Mouse (Mus musculus) liver, embryonic 12.5 days (tissue): ENCODE data around the gene Gsap. TPM values are rescaled to one million over a fixed set of nuclear protein-coding genes. Genes with fewer than 3 reads are reported as not detected.
"Not testable (repeated sequence)": the region's sequence is repeated elsewhere in the genome, so short reads cannot be mapped to it uniquely, and the experiment has no call there.

Experiments used
- ATAC-seq: fragments of 200-750 bp; cut with Nextera tagmentation; 2 replicates; pipeline ENCODE4 v1.8.0; 2017; ENCODE audit warnings: moderate number of reproducible peaks, mild to moderate bottlenecking, moderate library complexity
- H3K27ac ChIP-seq: fragments of 300-500 bp; sonication (generic); 2 replicates; pipeline ENCODE4 v1.5.1; 2016; ENCODE audit warnings: mild to moderate bottlenecking
- H3K27me3 ChIP-seq: fragments of 300-500 bp; sonication (generic); replicated peaks from 2 replicates; pipeline ENCODE4 v1.6.1; 2016; ENCODE audit warnings: mild to moderate bottlenecking, moderate library complexity
- H3K36me3 ChIP-seq: fragments of 300-500 bp; sonication (generic); 2 replicates; pipeline ENCODE4 v1.6.1; 2016; ENCODE audit warnings: mild to moderate bottlenecking, moderate library complexity
- H3K4me1 ChIP-seq: fragments of 300-500 bp; sonication (generic); 2 replicates; pipeline ENCODE4 v1.6.1; 2016
- H3K4me2 ChIP-seq: fragments of 300-500 bp; sonication (generic); 2 replicates; pipeline ENCODE4 v1.6.1; 2016; ENCODE audit warnings: mild to moderate bottlenecking, moderate library complexity
- H3K4me3 ChIP-seq: fragments of 300-500 bp; sonication (generic); 2 replicates; pipeline ENCODE4 v1.5.1; 2016; ENCODE audit warnings: mild to moderate bottlenecking, moderate library complexity
- H3K9ac ChIP-seq: fragments of 300-500 bp; sonication (generic); 2 replicates; pipeline ENCODE4 v1.6.1; 2016; ENCODE audit warnings: mild to moderate bottlenecking, moderate library complexity
- H3K9me3 ChIP-seq: fragments of 300-500 bp; sonication (generic); replicated peaks from 2 replicates; pipeline ENCODE4 v1.6.1; 2016; ENCODE audit warnings: mild to moderate bottlenecking, moderate library complexity
- WGBS: fragments of 180-500 bp; shearing (Covaris S2); methylation state at CpG from one replicate; pipeline ENCODE4 v1.1.7; 2016; ENCODE audit not compliant: insufficient replicate concordance; 5-methylcytosine and 5-hydroxymethylcytosine counted together
- polyA plus RNA-seq: library from polyadenylated mRNA; unstranded; fragments of >200 nt; fragmentation: Nextera tagmentation; extraction: Ambion mirVana; gene quantifications from 2 replicates; pipeline ENCODE4 v1.2.1, GENCODE M21; 2016

Gene Gsap
- polyA plus RNA-seq, 1 experiment from 2014 or later: 2.6 TPM

- 76% methylated on average over 8 of the region's 8 CpGs for WGBS
- no peaks in the 10 kb centered on the region for H3K4me1 ChIP-seq
- H3K27ac ChIP-seq: no peak overlapping the region
- no peaks in the 10 kb centered on the region for H3K36me3 ChIP-seq
- H3K4me3 ChIP-seq: no peak overlapping the region
- no peak overlapping the region for H3K4me2 ChIP-seq
- no peak overlapping the region for H3K9ac ChIP-seq
- no peaks in the 10 kb centered on the region for H3K9me3 ChIP-seq
- ATAC-seq: no peak
- 0 out of 2 replicates have a peak, but pooled peaks cover 5% of the 10 kb centered on the region for H3K27me3 ChIP-seq
Measured at GRCm38 (mm10) chr5:21264352-21265021, 78.4 kb downstream of the Gsap start.

- no peak overlapping the region for H3K4me2 ChIP-seq
- no peak for ATAC-seq
- H3K27ac ChIP-seq: no peak overlapping the region
Measured at GRCm38 (mm10) chr5:21265049-21265448, 79.0 kb downstream of the Gsap start.

GRCm38 (mm10) chr5:21267090-21267489, 81.0 kb downstream of the Gsap start:
- H3K9me3 ChIP-seq: no peaks in the 10 kb centered on the region
- H3K27ac ChIP-seq: no peak overlapping the region
- H3K4me2 ChIP-seq: no peak overlapping the region
- 67% methylated on average over 2 of the region's 2 CpGs for WGBS
- peak; percentile 62 for ATAC-seq
- H3K4me3 ChIP-seq: no peak overlapping the region
- H3K9ac ChIP-seq: no peak overlapping the region
- H3K4me1 ChIP-seq: no peaks in the 10 kb centered on the region
- 0 out of 2 replicates have a peak, but pooled peaks cover 5% of the 10 kb centered on the region for H3K27me3 ChIP-seq
- H3K36me3 ChIP-seq: no peaks in the 10 kb centered on the region

More at GRCm38 (mm10) chr5:21265049-21265448, 79.0 kb downstream of the Gsap start:
- H3K36me3 ChIP-seq: no peaks in the 10 kb centered on the region
- H3K4me1 ChIP-seq: no peaks in the 10 kb centered on the region
- no peak overlapping the region for H3K4me3 ChIP-seq
- 14% methylated on average over 4 of the region's 4 CpGs for WGBS
- 0 out of 2 replicates have a peak, but pooled peaks cover 5% of the 10 kb centered on the region for H3K27me3 ChIP-seq
- H3K9ac ChIP-seq: no peak overlapping the region
- H3K9me3 ChIP-seq: no peaks in the 10 kb centered on the region

DNA sequence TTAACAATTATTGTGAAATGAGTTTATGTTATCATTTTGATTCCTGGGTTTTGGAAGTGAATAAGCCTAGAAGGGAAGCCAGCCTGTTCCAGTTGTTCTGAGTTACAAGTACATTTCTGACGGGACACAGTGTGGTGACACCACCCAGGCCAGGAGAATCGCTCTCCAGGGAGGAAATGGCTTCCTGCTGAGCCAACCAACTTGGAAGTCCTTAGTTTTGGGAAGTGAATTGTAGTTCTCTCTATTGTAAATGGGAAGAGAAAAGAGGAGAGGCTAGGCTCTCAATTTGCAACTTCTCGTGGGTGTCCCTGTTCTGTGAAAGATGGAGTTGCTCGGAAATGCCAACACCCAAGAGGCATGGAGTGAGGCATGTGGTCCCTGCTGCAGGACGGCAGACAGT, 83.4 kb downstream of the Gsap start:
- Histone ChIP-seq H3K9me3 (no peaks in the 10 kb centered on the region), H3K27me3 (peaks cover 1% of the 10 kb centered on the region; the same call in 1 of the 2 replicates), H3K4me1 (no peaks in the 10 kb centered on the region), H3K36me3 (no peaks in the 10 kb centered on the region), H3K4me2 (no peak overlapping the region), H3K27ac (no peak overlapping the region), H3K9ac (no peak overlapping the region), H3K4me3 (no peak overlapping the region)
- ATAC-seq: no peak
- WGBS: 47% methylated on average over 5 of the region's 5 CpGs

- H3K27me3 ChIP-seq: peaks cover 5% of the 10 kb centered on the region; the same call in 1 of the 2 replicates
- WGBS: 63% methylated on average over 4 of the region's 4 CpGs
- no peaks in the 10 kb centered on the region for H3K4me1 ChIP-seq
- H3K9me3 ChIP-seq: no peaks in the 10 kb centered on the region
- no peak overlapping the region for H3K27ac ChIP-seq
- H3K9ac ChIP-seq: no peak overlapping the region
- no peak overlapping the region for H3K4me2 ChIP-seq
- no peak for ATAC-seq
- H3K4me3 ChIP-seq: no peak overlapping the region
- H3K36me3 ChIP-seq: no peaks in the 10 kb centered on the region
Measured at GRCm38 (mm10) chr5:21270756-21271155, 84.7 kb downstream of the Gsap start.

DNA sequence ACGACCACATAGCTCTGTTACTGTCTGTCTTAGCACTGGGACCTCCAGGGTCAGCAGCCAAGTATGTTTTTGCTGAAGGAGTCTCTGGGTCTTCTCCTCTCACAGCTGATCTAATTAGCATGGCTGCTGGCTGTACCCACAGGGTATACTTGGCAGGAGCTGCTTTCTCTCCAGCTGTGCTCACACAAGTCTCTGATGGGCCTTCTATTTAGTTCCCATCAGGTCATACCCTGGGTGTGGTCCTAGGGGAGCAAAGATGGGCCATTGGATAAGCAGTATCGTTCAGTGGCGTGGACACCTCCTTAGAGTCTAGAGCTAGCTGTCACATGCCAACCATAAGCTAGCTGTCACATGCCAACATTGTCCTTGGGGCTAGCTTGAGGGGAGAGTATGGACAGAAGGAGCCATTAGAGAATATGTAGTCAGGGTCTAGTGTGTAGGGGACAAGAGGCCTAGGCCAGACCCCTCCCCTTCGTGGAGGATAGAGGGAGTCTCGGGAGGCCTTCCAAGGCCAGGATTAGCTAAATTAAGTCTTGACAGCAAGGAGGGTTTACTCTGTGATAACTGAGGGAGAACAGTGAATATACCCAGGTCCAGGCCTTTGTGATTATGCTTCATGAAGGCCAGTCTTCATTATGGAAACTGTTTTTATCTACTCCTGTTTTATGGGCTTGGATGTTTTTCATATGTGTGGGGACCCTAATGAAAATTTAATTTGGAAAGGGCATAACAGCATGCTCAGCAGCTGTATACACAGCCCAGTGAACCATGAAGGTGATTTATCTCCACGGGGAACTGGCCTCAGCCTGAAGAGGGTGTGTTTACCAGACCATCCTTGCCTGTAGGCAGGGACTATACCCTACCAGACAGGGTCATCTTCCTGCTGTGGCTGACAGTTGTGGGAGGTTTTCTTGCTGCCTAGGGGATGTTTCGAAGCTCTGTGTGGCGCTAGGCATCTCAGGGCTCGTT, 85.6 kb downstream of the Gsap start:
- ATAC-seq: peak; percentile 49
- H3K36me3 ChIP-seq: no peaks in the 10 kb centered on the region
- no peaks in the 10 kb centered on the region for H3K9me3 ChIP-seq
- no peak overlapping the region for H3K9ac ChIP-seq
- H3K27ac ChIP-seq: no peak overlapping the region
- H3K4me1 ChIP-seq: no peaks in the 10 kb centered on the region
- 54% methylated on average over 9 of the region's 9 CpGs for WGBS
- no peak overlapping the region for H3K4me3 ChIP-seq
- peaks cover 5% of the 10 kb centered on the region; the same call in 1 of the 2 replicates for H3K27me3 ChIP-seq
- no peak overlapping the region for H3K4me2 ChIP-seq

- H3K9me3 ChIP-seq, H3K27ac ChIP-seq, ATAC-seq, H3K4me3 ChIP-seq, H3K9ac ChIP-seq, H3K36me3 ChIP-seq, H3K4me1 ChIP-seq, H3K27me3 ChIP-seq, H3K4me2 ChIP-seq: not testable (repeated sequence)
- 43% methylated on average over 2 of the region's 2 CpGs for WGBS
Measured at GRCm38 (mm10) chr5:21277685-21278084, 91.6 kb downstream of the Gsap start.

- Histone ChIP-seq H3K9me3 (no peaks in the 10 kb centered on the region), H3K9ac (no peak overlapping the region), H3K4me3 (no peak overlapping the region), H3K4me2 (no peak overlapping the region), H3K36me3 (no peaks in the 10 kb centered on the region), H3K27me3 (no peaks in the 10 kb centered on the region), H3K27ac (no peak overlapping the region), H3K4me1 (0 out of 2 replicates have a peak, but pooled peaks cover 9% of the 10 kb centered on the region)
- no peak for ATAC-seq
- 79% methylated on average over 12 of the region's 12 CpGs for WGBS
Measured at GRCm38 (mm10) chr5:21283356-21284062, 97.5 kb downstream of the Gsap start.

DNA sequence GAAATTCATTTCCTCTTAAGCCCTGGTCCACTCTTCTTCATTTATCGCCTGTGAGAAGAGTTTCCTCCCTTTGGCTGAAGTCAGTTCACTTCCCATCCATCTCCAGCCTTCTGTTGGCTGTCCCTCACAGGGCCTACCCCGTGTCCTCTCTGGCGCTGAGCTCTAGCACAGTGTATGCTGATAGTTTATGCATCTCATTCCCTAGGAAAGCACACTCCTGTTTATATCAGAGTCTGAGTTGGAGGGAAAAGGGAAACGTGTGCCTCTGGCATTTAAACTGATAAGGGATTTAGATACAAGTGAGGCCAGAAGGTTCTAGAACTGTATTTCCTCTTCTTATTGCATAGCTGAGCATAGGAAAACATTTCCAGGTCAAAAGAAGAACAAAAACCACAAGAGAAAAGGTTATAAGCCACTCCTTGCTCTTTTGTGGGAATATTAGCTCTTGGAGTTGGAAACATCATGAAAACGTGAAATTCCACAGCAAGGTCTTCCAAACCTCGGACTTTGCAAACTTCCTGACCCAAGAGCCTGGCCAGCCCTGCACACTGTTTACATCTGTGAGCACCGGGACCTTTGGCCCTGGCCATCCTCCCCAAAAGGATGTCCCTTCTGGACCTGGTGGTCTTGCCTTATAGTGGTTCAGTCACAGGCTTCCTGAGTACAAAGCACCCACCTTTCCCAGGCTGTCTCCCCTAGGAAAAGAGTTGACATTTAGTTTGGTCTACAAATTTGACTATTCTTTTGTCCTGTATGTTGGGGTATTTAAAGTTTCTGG, 102.8 kb downstream of the Gsap start:
- Histone ChIP-seq H3K27me3 (no peaks in the 10 kb centered on the region), H3K9me3 (no peaks in the 10 kb centered on the region), H3K27ac (no peak overlapping the region), H3K4me1 (0 out of 2 replicates have a peak, but pooled peaks cover 11% of the 10 kb centered on the region), H3K4me2 (no peak overlapping the region), H3K36me3 (no peaks in the 10 kb centered on the region), H3K4me3 (no peak overlapping the region), H3K9ac (no peak overlapping the region)
- no peak for ATAC-seq
- WGBS: 48% methylated on average over 7 of the region's 7 CpGs

DNA sequence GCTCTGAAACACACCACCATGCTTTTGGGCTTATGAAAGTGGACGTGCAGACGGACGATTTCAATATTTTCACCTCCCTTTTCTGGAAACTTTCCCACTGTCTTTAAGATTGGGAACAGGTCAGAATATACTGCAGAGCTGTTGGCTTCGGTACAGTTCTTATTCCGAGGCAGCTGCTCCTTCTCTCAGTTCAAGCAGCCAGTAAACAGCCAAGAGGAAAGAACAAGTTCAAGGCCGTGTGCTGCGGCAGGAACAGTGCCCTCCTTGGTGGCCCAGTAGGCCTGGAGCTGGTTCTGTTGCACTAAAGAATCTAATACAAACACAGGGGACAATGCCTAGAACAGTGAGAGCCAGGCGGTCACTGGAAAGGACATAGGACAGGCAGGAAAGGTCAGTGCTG, 104.5 kb downstream of the Gsap start:
- H3K27me3 ChIP-seq: no peaks in the 10 kb centered on the region
- H3K9ac ChIP-seq: no peak overlapping the region
- 0 out of 2 replicates have a peak, but pooled peaks cover 11% of the 10 kb centered on the region for H3K4me1 ChIP-seq
- no peak for ATAC-seq
- H3K9me3 ChIP-seq: no peaks in the 10 kb centered on the region
- H3K4me3 ChIP-seq: no peak overlapping the region
- H3K36me3 ChIP-seq: no peaks in the 10 kb centered on the region
- no peak overlapping the region for H3K4me2 ChIP-seq
- WGBS: 73% methylated on average over 8 of the region's 8 CpGs
- no peak overlapping the region for H3K27ac ChIP-seq

GRCm38 (mm10) chr5:21295683-21296082, 109.6 kb downstream of the Gsap start:
- 60% methylated on average over 8 of the region's 8 CpGs for WGBS
- Histone ChIP-seq H3K9ac (no peak overlapping the region), H3K27me3 (no peaks in the 10 kb centered on the region), H3K27ac (no peak overlapping the region), H3K4me1 (no peaks in the 10 kb centered on the region), H3K4me2 (no peak overlapping the region), H3K9me3 (no peaks in the 10 kb centered on the region), H3K36me3 (no peaks in the 10 kb centered on the region), H3K4me3 (no peak overlapping the region)
- ATAC-seq: no peak
